Mouse (Mus musculus): ENCODE measurements around the gene Fgfr2. TPM values are rescaled to one million over a fixed set of nuclear protein-coding genes. Genes with fewer than 3 reads are reported as not detected.

Gene Fgfr2
- total RNA-seq, 1 experiment from 2014 or later, result not detected

DNA sequence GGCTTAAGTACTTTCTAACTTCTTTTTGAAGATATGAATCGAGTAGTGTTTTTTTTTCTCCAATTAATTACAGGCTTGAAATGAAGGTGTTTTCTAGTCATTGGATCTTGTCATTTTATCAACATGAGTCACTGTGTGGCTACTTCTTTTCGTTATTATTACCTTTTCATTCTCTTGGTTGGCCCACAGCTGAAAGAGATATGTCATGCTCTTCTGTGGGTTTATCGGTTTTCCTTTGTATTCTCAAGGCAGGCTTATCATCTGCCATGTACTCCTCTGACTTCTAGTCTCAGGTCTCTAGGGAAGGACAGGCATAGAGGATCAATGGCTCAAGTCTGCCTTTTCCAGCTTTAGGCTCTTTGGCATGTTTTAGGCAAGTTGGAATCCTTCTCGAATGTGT is 712.2 kb downstream of the Fgfr2 start:
- ATAC-seq (replicated peaks in 1 of 2; ENCODE audit: insufficient read depth in 1 of 2, low FRiP score in 2 of 2, low TSS enrichment in 1 of 2, low read depth in 1 of 2, poor library complexity in 2 of 2, severe bottlenecking in 2 of 2), result no peak

DNA sequence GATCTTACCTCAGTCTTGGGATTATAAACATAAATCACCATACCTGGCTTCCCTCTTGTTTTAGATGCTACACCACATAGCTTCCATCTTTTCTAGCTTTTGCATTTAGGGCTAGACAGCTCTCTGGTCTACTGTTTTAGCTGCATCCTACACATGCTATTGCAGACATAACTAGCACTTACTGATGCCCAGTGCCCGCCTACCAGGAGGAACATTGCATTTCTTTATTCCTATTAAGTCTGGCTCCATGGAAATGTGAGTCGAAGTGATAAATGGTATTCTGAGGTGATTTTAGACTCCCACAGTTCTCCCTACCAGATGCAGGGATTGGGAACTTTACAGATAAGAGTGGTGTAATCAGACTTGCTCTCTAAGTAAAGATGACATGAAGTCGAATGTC is 713.3 kb downstream of the Fgfr2 start:
- ATAC-seq (replicated peaks in 1 of 2; ENCODE audit: insufficient read depth in 1 of 2, low FRiP score in 2 of 2, low TSS enrichment in 1 of 2, low read depth in 1 of 2, poor library complexity in 2 of 2, severe bottlenecking in 2 of 2), result no peak

DNA sequence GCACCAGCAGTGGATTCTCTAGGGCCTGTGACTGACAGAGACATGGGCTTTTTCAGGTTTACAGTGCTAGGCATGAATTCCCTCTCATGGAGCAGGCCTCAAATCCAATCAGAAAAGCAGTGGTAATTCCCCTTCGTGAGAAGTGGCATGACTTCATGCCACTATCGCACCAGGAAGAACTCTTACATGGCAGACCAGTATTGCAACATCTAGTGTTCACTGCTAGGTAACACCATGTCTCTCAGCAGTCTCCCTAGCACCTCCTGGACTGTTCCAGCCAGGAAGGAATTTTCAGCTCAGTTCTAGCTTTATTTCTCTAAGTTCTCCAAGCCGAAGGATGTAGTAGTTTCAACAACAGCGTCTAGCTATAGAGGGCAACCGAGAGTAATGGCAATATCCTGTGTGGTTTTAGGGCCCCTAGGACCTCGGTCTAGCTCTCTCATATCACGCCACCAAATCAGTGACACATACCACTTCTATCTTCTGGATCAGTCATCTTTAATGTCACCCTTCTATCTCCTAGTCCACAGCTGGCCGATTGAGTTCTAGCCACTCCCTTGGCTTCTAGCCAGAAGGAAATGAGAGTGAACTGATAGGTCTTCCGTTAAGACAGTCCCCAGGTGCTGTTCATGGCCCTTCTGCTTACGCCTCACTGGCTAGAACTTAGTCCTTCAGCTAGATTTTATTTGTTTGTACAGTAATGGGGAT is 720.6 kb downstream of the Fgfr2 start:
- peak; percentile 78 to 87 for ATAC-seq (replicated peaks in 1 of 2; ENCODE audit: insufficient read depth in 1 of 2, low FRiP score in 2 of 2, low TSS enrichment in 1 of 2, low read depth in 1 of 2, poor library complexity in 2 of 2, severe bottlenecking in 2 of 2)

DNA sequence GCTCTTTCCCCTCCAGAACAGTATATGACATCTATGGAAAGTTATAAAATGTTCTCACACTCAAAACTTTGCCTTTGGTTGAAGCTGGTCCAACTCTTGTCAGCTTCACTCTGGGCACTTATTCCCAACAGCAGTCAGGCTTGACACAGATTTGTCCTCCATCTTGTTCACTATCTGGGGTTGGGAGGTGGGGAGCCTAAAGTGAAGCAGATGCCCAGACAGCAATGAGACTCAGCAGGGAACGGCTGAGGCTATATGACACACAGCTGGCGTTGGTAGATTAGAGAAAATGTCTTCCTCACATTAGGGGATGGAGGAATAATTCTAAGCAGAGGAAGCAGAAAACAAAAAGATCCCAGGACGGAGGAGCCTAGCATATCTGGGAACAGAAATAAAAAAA is 724.7 kb downstream of the Fgfr2 start:
- no peak for ATAC-seq (replicated peaks in 1 of 2; ENCODE audit: insufficient read depth in 1 of 2, low FRiP score in 2 of 2, low TSS enrichment in 1 of 2, low read depth in 1 of 2, poor library complexity in 2 of 2, severe bottlenecking in 2 of 2)

DNA sequence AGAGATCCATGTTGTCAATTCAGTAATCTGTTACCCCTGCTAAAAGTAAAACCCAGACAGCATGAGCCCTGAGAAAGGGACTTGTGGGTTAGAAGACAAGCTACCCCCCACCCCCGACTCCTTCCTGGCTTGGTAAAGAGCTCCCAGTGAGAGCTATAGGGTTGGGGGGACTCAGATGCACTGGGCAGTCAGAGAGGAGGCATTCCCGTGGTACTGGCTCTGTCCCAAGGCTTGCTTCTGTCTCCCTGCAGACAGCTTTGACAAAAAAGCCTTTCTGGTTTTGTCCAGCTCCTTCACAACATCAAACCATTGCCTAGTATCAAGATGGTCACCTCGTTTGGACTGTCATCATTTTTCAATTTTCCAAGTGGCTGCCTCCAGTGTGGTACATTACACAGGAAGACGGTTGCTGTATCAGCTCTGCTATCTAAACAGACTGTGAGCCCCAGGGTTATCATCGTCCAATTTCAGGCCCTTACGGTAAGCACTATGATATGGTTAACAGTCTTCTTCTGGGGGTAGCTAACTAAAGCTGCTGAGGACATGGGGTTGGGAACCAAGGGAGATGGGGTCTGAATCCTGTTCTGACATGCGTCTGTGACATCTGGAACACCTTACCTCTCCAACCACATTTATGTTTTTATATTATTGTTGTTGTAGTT is 726.4 kb downstream of the Fgfr2 start:
- no peak for ATAC-seq (replicated peaks in 1 of 2; ENCODE audit: insufficient read depth in 1 of 2, low FRiP score in 2 of 2, low TSS enrichment in 1 of 2, low read depth in 1 of 2, poor library complexity in 2 of 2, severe bottlenecking in 2 of 2)

DNA sequence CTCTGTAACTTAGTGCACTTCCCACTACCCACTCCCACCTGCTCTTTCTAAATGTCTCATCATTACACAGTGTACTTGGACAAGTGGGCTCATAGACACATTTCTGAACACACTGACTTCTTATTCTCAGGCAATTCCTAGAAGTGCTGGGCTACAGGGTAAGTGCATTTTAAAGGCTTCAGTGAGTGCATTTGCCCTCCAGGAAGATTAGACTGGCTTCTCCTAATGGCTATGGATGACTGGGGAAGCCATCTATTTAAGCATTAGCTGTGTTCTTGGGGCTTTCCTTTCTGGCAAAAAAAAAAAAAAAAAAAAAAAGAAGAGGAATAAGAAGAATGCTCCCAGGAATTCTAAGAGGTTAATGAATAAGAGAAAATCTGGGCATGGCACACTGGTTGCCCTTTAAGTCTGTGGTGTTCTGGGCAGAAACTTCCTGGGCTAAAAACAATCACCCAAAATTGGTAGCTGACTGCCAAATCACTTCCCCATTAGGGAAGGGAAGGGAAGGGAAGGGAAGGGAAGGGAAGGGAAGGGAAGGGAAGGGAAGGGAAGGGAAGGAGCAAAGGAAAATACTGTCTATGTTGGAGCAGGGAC is 729.5 kb downstream of the Fgfr2 start:
- no peak for ATAC-seq (replicated peaks in 1 of 2; ENCODE audit: insufficient read depth in 1 of 2, low FRiP score in 2 of 2, low TSS enrichment in 1 of 2, low read depth in 1 of 2, poor library complexity in 2 of 2, severe bottlenecking in 2 of 2)

DNA sequence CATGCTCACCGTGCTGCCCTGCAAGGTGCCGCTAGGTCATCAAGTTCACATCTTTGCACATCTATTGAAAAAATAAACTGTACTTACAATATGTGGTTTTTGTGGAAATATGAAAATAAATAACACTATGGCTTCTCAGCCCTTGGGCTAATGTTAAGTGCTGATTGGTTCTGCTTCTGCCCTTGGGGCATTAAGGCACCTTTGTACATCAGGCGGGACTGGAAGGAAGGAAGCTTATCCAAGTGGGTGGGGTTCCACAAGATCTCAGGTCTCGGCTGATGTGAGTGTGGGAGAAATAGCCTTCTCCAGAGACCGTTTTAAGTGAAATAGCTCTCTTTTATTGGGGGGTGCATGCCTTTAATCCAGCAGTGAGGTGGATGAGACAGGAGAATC is 730.1 kb downstream of the Fgfr2 start:
- ATAC-seq (replicated peaks in 1 of 2; ENCODE audit: insufficient read depth in 1 of 2, low FRiP score in 2 of 2, low TSS enrichment in 1 of 2, low read depth in 1 of 2, poor library complexity in 2 of 2, severe bottlenecking in 2 of 2), result no peak

DNA sequence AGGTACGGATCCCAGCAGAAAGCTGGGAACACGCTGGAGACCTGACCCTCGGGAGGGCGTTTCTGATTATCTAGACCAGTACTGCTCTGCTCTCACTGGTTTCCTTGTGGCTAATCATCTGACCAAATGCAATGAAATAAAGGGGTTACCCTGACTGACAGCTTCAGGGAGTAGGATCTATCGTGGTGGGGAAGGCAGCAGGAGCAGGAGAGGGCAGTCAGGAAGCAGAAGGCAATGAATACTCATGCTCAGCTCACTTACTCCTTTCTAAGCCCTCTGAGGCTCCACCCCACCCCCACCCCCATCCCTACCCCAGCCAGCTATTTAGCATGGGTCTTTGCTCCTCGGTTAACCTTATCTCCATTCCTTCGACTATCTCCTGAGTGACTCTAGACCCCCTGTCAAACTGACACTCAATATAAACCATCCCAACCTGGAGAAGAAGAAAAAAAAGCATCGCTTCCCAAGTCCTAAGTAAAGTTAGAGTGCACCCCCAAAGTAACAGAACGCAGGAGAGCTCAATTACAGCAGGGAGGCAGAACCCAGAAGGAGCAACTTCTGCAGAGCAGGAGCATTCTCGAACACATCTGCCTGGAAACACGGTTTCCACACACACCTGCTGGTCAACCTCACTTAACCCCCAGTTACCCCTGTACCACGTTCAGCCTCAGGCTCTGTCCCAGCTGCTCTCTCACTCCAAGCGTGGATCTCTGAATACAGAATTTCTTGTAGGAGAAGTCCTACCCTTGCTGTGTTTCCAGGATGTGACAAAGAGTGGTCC is 730.7 kb downstream of the Fgfr2 start:
- ATAC-seq (replicated peaks in 1 of 2; ENCODE audit: insufficient read depth in 1 of 2, low FRiP score in 2 of 2, low TSS enrichment in 1 of 2, low read depth in 1 of 2, poor library complexity in 2 of 2, severe bottlenecking in 2 of 2), result no peak

DNA sequence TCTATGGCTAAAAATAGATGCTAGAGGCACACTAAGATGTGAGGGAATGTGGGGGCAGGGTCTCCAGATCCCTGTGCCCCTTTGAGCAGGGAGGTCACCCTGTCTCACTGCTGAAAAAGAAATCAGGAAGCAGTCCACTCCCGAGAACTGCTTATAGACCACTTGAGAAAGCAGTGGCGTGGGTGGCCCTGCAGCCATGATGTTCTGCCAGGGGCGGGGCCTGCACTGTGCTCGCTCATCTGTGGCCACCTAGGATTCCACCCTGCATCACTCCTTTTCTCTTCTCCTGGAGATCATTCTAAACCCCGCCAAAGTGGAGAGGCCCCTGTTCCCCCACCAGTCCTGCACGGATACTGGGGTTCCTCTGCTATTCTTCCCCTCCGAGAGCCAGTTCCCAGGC is 733.7 kb downstream of the Fgfr2 start:
- peak; percentile 43 to 52; a peak in 3 of 4 replicates for ATAC-seq (replicated peaks in 1 of 2; ENCODE audit: insufficient read depth in 1 of 2, low FRiP score in 2 of 2, low TSS enrichment in 1 of 2, low read depth in 1 of 2, poor library complexity in 2 of 2, severe bottlenecking in 2 of 2)

DNA sequence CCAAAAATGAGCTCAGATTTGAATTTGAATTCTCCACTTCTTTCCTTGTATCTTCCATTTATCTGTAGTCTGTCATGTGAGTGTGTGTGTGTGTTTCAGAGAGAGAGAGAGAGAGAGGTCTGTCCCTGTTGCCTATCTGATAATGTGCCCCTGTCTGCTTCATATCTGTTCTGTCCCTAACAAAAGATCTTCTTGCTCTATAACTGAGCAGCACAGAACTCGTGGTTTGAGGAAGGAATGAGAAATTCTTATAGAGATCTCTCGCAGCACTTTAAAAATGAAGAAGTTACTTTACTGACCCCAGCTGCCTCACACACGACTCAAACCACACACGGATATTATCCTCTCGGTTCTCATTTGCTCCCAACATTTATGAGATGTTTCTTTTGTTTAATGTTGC is 735.6 kb downstream of the Fgfr2 start:
- ATAC-seq (replicated peaks in 1 of 2; ENCODE audit: insufficient read depth in 1 of 2, low FRiP score in 2 of 2, low TSS enrichment in 1 of 2, low read depth in 1 of 2, poor library complexity in 2 of 2, severe bottlenecking in 2 of 2), result peak; percentile 21 to 43; a peak in 2 of 4 replicates

DNA sequence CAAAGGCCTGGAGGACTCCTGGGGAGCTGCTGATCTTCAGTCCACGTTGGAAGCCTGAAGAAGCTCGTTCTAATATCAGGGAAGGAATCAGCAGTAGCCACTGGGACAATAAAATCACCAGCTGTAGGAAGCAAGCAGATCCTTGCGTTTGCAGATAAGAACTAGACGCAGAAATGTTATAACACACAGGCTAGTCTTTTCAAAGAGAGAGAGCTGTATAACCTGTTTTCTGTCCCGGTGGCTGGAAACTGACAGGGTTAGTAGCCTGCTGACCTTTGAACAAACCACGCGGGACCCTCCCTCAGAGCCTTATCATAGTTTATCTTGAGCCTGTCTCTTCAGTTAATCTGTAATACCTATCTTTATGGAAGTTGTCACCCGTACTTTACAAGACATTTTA is 736.8 kb downstream of the Fgfr2 start:
- ATAC-seq (replicated peaks in 1 of 2; ENCODE audit: insufficient read depth in 1 of 2, low FRiP score in 2 of 2, low TSS enrichment in 1 of 2, low read depth in 1 of 2, poor library complexity in 2 of 2, severe bottlenecking in 2 of 2), result no peak

DNA sequence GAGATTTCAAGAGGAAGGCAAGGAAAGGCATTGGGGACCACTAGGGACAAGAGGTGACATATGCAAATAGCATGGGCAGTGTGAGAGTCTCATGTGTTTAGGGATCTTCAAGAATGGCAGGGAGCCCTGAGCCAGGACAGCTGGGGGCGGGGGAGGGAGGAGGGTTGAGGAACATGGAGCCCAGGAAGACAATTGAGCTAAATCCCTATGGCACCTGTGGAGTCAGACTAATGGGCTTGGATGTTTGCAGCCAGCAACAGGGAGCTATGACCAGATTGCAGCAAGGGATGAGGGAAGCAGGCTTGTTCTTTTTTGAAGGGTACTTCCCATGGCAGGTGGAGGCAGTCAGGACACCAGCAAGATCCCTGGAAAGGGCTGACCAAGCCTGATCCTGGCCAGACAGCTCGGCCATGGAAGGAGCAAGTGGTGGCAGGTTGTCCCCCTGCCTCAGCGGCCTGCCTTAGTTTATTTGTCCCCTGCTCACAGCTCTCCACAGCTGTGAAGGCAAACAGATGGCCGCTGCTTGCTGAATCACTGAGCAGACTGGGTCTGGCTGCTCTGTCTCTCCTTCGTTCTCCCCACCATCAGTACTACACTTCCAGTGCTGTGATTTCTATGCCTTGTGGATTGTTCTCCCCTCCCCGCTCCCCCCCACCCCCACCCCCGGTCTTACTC is 737.6 kb downstream of the Fgfr2 start:
- ATAC-seq (replicated peaks in 1 of 2; ENCODE audit: insufficient read depth in 1 of 2, low FRiP score in 2 of 2, low TSS enrichment in 1 of 2, low read depth in 1 of 2, poor library complexity in 2 of 2, severe bottlenecking in 2 of 2), result no peak

DNA sequence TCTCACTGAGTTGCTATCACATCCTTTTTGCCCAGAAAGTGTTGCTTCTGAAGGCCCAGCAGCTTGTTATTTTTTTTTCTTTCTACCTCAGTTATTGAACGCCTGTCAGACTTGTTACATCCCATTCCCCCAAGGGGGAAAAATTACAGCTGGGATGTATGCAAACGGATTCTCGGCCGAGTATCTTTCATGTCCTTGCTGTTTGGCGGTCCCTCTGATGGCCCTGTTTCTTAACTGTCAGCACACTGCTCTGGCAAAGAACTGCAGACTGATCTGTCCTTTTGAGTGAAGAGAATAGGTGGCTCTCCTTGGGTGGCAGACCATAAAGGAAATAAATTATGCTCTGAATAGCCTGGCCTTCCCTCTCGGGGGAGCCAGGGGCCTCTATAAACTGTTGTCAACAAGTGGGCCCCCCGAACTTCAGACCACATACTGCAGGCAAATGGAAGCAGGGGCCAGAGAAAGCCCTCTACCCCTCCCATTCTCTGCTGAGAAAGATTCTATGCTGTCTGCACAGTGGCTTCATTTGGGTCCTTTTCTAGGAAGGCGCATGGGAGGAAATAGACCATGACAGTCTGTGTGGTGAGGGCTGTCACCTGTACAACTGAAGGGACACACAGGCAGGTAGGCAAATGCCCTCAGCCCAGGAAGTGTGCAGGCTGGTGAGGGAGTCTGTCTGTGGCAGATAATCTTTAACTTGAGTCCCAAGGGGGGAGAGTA is 738.3 kb downstream of the Fgfr2 start:
- no peak for ATAC-seq (replicated peaks in 1 of 2; ENCODE audit: insufficient read depth in 1 of 2, low FRiP score in 2 of 2, low TSS enrichment in 1 of 2, low read depth in 1 of 2, poor library complexity in 2 of 2, severe bottlenecking in 2 of 2)

DNA sequence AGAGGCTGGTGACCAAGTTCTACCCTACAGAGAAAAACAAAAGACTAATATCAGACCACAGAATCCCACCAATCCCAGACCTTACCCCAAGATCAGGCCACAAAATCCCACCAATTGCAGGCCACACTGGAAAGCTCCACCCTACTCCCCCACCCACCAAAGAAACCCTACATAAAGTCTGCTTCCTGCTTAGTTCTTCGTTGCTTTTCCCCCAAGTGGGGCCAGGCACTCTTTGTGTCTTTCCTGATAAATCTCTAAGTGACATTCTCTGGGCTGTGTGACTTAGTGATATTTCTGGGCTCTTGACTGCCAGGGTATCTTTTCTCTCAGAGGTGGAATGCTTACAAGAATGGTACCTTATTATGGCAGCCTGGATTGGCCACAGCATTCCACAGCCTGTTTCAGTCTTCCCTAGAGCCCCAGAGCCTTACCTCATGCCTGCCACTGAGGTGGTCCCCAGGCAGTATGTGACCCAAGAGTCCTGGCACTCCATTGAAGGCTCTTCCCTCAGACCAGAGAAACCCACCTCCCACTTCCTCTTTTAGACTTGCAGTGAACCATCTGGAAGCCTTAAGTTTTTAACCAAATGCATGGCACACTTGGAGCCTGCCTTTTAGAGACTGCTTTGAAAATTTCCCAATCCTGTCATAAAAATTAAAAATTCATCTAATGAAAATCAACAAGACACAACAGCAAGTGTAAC is 742.4 kb downstream of the Fgfr2 start:
- peak; percentile 71 to 74 for ATAC-seq (replicated peaks in 1 of 2; ENCODE audit: insufficient read depth in 1 of 2, low FRiP score in 2 of 2, low TSS enrichment in 1 of 2, low read depth in 1 of 2, poor library complexity in 2 of 2, severe bottlenecking in 2 of 2)

DNA sequence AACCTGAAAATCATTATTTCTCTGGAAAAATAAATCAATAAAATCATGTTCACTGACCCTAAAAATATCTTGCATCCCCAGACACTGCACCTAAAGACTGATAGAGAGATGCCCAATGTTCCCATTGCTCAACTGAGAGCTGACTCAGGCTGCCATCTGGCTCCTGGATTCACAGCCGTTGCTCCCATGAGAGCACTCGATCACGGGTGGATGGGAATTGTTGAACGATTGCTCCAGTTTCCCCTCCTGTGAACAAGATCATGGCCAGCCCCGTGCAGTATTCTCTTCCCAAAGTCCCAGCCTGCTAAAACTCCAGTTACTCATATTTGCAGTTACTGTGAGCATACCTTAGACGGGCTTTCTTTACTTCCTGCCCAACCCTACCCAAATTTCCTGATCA is 745.2 kb downstream of the Fgfr2 start:
- no peak for ATAC-seq (replicated peaks in 1 of 2; ENCODE audit: insufficient read depth in 1 of 2, low FRiP score in 2 of 2, low TSS enrichment in 1 of 2, low read depth in 1 of 2, poor library complexity in 2 of 2, severe bottlenecking in 2 of 2)

DNA sequence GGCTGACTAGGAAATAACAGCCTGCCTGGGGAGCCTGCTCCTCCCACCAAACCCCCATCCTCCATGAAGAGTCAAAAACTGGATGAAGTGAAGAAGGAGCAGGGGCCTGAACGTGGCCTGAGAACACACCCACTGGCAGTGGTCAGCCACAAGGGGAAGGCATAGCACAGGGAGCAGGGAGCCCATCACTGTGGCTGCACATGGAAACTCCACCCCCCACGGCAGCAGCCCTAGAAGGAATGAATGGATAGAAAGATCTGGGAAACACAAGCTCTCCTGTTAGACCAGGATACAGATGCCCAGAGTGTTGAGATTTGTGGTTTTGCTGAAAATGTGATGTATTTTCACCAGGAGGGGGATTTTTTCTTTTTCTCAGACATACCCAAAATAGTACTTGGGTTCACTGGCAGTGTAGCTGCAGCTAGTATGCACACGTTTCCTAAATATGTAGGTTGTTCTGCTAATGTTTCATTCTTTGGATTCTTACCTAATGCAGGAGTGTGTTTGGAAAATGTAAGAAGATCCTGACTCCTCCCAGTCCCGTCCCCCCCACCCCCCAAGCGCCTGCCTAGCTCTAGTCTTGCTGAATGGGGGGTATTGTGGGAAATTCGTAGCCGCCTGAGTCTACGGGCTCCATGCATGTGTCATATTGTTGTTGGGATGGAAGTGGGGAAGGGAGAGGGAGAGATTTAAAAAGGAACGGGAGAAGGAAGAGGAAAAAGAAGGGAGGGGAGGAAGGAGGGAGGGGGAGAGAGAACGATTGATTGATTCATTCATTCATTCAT is 749.4 kb downstream of the Fgfr2 start:
- no peak for ATAC-seq (replicated peaks in 1 of 2; ENCODE audit: insufficient read depth in 1 of 2, low FRiP score in 2 of 2, low TSS enrichment in 1 of 2, low read depth in 1 of 2, poor library complexity in 2 of 2, severe bottlenecking in 2 of 2)

Measured in hematopoietic stem cell, adult 5-6 weeks (primary cell).